Mouse (Mus musculus): ENCODE data around the gene Cryl1. TPM values are rescaled to one million over a fixed set of nuclear protein-coding genes. Genes with fewer than 3 reads are reported as not detected.

Gene Cryl1
- polyA plus RNA-seq (2012; rRNA removed) = 7.5 and 9.2 TPM in 2 replicates

GRCm38 (mm10) chr14:57398065-57398757 lies at the start of gene Cryl1:
Gene Cryl1, minus strand, starts transcription at chr14:57398529.

GRCm38 (mm10) chr14:57423432-57424211 lies 25.3 kb upstream of the Cryl1 start, which contains the start of gene Ift88:
Gene Ift88, plus strand, starts transcription at chr14:57424062.

Other genes starting within 250 kb of the Cryl1 start
- gene Ift88, start 25.5 kb upstream of the Cryl1 start, polyA plus RNA-seq (2012; rRNA removed) = 2.0 and 2.4 TPM in 2 replicates
- gene Il17d, start 126.2 kb upstream of the Cryl1 start, polyA plus RNA-seq (2012; rRNA removed) = 0.75 and 0.95 TPM in 2 replicates
- 8.3 and 9.5 TPM in 2 replicates for gene Eef1akmt1, start 173.1 kb upstream of the Cryl1 start, polyA plus RNA-seq (2012; rRNA removed)